Mouse (Mus musculus) MEL (cell line): ENCODE results near the gene Elob. TPM values are rescaled to one million over a fixed set of nuclear protein-coding genes. Genes with fewer than 3 reads are reported as not detected.

ENCODE experiments used
- DNase-seq: peaks from one replicate; pipeline ENCODE4 v3.0.0; 2011; ENCODE audit warnings: low read depth, low spot score
- H3K27ac ChIP-seq: 2 replicates; pipeline ENCODE4 v1.5.1; 2012; ENCODE audit warnings: low read depth, mild to moderate bottlenecking, control low read depth, low read length, moderate library complexity; ENCODE audit not compliant: control insufficient read depth
- H3K27me3 ChIP-seq, 2 experiments: fragments of 150-350 bp in 1 of 2; sonication (generic) in 1 of 2; 2 replicates each; pipeline ENCODE4 v1.6.1; 2012; ENCODE audit warnings: low read length in 2 of 2, mild to moderate bottlenecking in 2 of 2, improper control_type of control experiment in 1 of 2, moderate library complexity in 1 of 2; ENCODE audit not compliant: insufficient read depth in 2 of 2, control insufficient read depth in 1 of 2
- H3K36me3 ChIP-seq, 2 experiments: 2 replicates each; pipeline ENCODE4 v1.6.1; 2012 to 2014; ENCODE audit warnings: low read length in 2 of 2, improper control_type of control experiment in 1 of 2, inconsistent platforms in 1 of 2, mild to moderate bottlenecking in 1 of 2; ENCODE audit not compliant: insufficient read depth in 2 of 2, control insufficient read depth in 1 of 2
- H3K4me1 ChIP-seq, 2 experiments: fragments of 150-350 bp in 1 of 2; sonication (generic) in 1 of 2; 2 replicates each; pipeline ENCODE4 v1.6.1; 2012; ENCODE audit warnings: low read length in 2 of 2, improper control_type of control experiment in 1 of 2, mild to moderate bottlenecking in 1 of 2; ENCODE audit not compliant: insufficient read depth in 2 of 2, control insufficient read depth in 1 of 2
- H3K4me3 ChIP-seq, 2 experiments: fragments of 150-350 bp in 1 of 2; sonication (generic) in 1 of 2; 2 replicates each; pipeline ENCODE4 v1.5.1; 2012; ENCODE audit warnings: low read depth in 2 of 2, low read length in 2 of 2, mild to moderate bottlenecking in 2 of 2, moderate library complexity in 2 of 2, control low read depth in 1 of 2, improper control_type of control experiment in 1 of 2; ENCODE audit not compliant: control insufficient read depth in 1 of 2, insufficient read depth in 1 of 2
- H3K79me2 ChIP-seq: 2 replicates; pipeline ENCODE4 v1.6.1; 2012; ENCODE audit warnings: mild to moderate bottlenecking, low read length, moderate library complexity; ENCODE audit not compliant: control insufficient read depth, poor library complexity, insufficient read depth
- H3K9ac ChIP-seq: 2 replicates; pipeline ENCODE4 v1.6.1; 2012; ENCODE audit warnings: low read depth, mild to moderate bottlenecking, control low read depth, low read length, moderate library complexity; ENCODE audit not compliant: control insufficient read depth, poor library complexity, severe bottlenecking
- H3K9me3 ChIP-seq: fragments of 150-350 bp; sonication (generic); replicated peaks from 2 replicates; pipeline ENCODE4 v1.6.1; 2012; ENCODE audit warnings: mild to moderate bottlenecking, low read length, improper control_type of control experiment, moderate library complexity; ENCODE audit not compliant: insufficient read depth
- CTCF ChIP-seq, 3 experiments: IDR thresholded peaks in 2 of 3; conservative IDR thresholded peaks in 1 of 3; 2 replicates each; pipeline ENCODE4 v1.5.1; 2011 to 2012; ENCODE audit warnings: low read length in 3 of 3, low read depth in 2 of 3, mild to moderate bottlenecking in 2 of 3, improper control_type of control experiment in 1 of 3, inconsistent platforms in 1 of 3, mixed read lengths in 1 of 3, moderate library complexity in 1 of 3; ENCODE audit not compliant: control insufficient read depth in 1 of 3, insufficient read depth in 1 of 3, poor library complexity in 1 of 3, severe bottlenecking in 1 of 3
- E2F4 ChIP-seq: IDR thresholded peaks from 2 replicates; pipeline ENCODE4 v1.6.1; 2011; ENCODE audit warnings: low read depth, low read length, improper control_type of control experiment, borderline replicate concordance
- ELF1 ChIP-seq: IDR thresholded peaks from 2 replicates; pipeline ENCODE4 v1.6.1; 2014; ENCODE audit warnings: low read depth, mild to moderate bottlenecking, inconsistent platforms, low read length, improper control_type of control experiment, moderate library complexity
- ETS1 ChIP-seq: IDR thresholded peaks from 2 replicates; pipeline ENCODE4 v1.6.1; 2012; ENCODE audit warnings: low read depth, mild to moderate bottlenecking, inconsistent platforms, low read length, improper control_type of control experiment, moderate library complexity
- GATA1 ChIP-seq: IDR thresholded peaks from 2 replicates; pipeline ENCODE4 v1.6.1; 2011; ENCODE audit warnings: low read depth, low read length, improper control_type of control experiment
- HCFC1 ChIP-seq: IDR thresholded peaks from 2 replicates; pipeline ENCODE4 v1.6.1; 2012; ENCODE audit warnings: low read depth, mild to moderate bottlenecking, inconsistent platforms, low read length, improper control_type of control experiment, moderate library complexity
- MAFK ChIP-seq: IDR thresholded peaks from 2 replicates; pipeline ENCODE4 v1.6.1; 2011; ENCODE audit warnings: low read depth, mild to moderate bottlenecking, low read length, improper control_type of control experiment, borderline replicate concordance
- MEF2A ChIP-seq: IDR thresholded peaks from 2 replicates; pipeline ENCODE4 v1.6.1; 2014; ENCODE audit warnings: low read depth, mild to moderate bottlenecking, inconsistent platforms, low read length, improper control_type of control experiment; ENCODE audit not compliant: poor library complexity, insufficient replicate concordance, severe bottlenecking; ENCODE audit errors: extremely low read depth
- MYC ChIP-seq: IDR thresholded peaks from 2 replicates; pipeline ENCODE4 v1.6.1; 2011; ENCODE audit warnings: low read depth, mild to moderate bottlenecking, low read length, improper control_type of control experiment, moderate library complexity
- NELFE ChIP-seq: IDR thresholded peaks from 2 replicates; pipeline ENCODE4 v1.6.1; 2011; ENCODE audit warnings: low read depth, low read length, improper control_type of control experiment
- NRF1 ChIP-seq: IDR thresholded peaks from 2 replicates; pipeline ENCODE4 v1.6.1; 2014; ENCODE audit warnings: low read depth, mild to moderate bottlenecking, inconsistent platforms, low read length, improper control_type of control experiment, moderate library complexity; ENCODE audit not compliant: poor library complexity, insufficient read depth, severe bottlenecking
- POLR2A ChIP-seq, 2 experiments: IDR thresholded peaks; 2 replicates each; pipeline ENCODE4 v1.6.1; 2011 to 2012; ENCODE audit warnings: low read length in 2 of 2, mild to moderate bottlenecking in 2 of 2, control low read depth in 1 of 2, improper control_type of control experiment in 1 of 2, low read depth in 1 of 2, moderate library complexity in 1 of 2; ENCODE audit not compliant: control insufficient read depth in 1 of 2, insufficient read depth in 1 of 2, poor library complexity in 1 of 2
- POLR2AphosphoS5 ChIP-seq: IDR thresholded peaks from 2 replicates; pipeline ENCODE4 v1.6.1; 2012; ENCODE audit warnings: low read depth, borderline replicate concordance, mild to moderate bottlenecking, inconsistent platforms, low read length, moderate library complexity, mixed read lengths
- RAD21 ChIP-seq: IDR thresholded peaks from 2 replicates; pipeline ENCODE4 v1.6.1; 2011; ENCODE audit warnings: mild to moderate bottlenecking, low read depth, low read length, improper control_type of control experiment
- RCOR1 ChIP-seq: IDR thresholded peaks from 2 replicates; pipeline ENCODE4 v1.6.1; 2012; ENCODE audit warnings: low read depth, mild to moderate bottlenecking, inconsistent platforms, low read length, improper control_type of control experiment
- SMC3 ChIP-seq: IDR thresholded peaks from 2 replicates; pipeline ENCODE4 v1.6.1; 2011; ENCODE audit warnings: low read depth, low read length, improper control_type of control experiment
- TCF12 ChIP-seq: IDR thresholded peaks from 2 replicates; pipeline ENCODE4 v1.6.1; 2014; ENCODE audit warnings: low read depth, mild to moderate bottlenecking, inconsistent platforms, low read length, improper control_type of control experiment, moderate library complexity
- USF2 ChIP-seq, 2 experiments: IDR thresholded peaks; 2 replicates each; pipeline ENCODE4 v1.6.1; 2011 to 2012; ENCODE audit warnings: improper control_type of control experiment in 2 of 2, low read length in 2 of 2, borderline replicate concordance in 1 of 2, inconsistent platforms in 1 of 2, low read depth in 1 of 2, mild to moderate bottlenecking in 1 of 2; ENCODE audit not compliant: insufficient read depth in 1 of 2
- ZC3H11A ChIP-seq: IDR thresholded peaks from 2 replicates; pipeline ENCODE4 v1.6.1; 2012; ENCODE audit warnings: low read depth, mild to moderate bottlenecking, inconsistent platforms, low read length, improper control_type of control experiment
- ZKSCAN1 ChIP-seq: IDR thresholded peaks from 2 replicates; pipeline ENCODE4 v1.6.1; 2012; ENCODE audit warnings: low read depth, mild to moderate bottlenecking, inconsistent platforms, low read length, improper control_type of control experiment, moderate library complexity
- polyA plus RNA-seq, 2 experiments: library from polyadenylated mRNA; stranded (reverse) in 1 of 2; unstranded in 1 of 2; fragments of >175 nt in 1 of 2; fragments of >200 nt in 1 of 2; gene quantifications; 2 replicates each; pipeline versions ENCODE4 v1.2.1 to v1.2.4; 2012; ENCODE audit warnings: low replicate concordance in 2 of 2, low read depth in 1 of 2; ENCODE audit not compliant: insufficient read length in 2 of 2, insufficient read depth in 1 of 2, missing spikeins in 1 of 2
- total RNA-seq: library from RNA; depleted of rRNA; stranded (reverse); fragments of 300-350 nt; gene quantifications from 2 replicates; pipeline ENCODE4 v1.2.3, GENCODE M21; 2012

The Elob gene
- total and polyA plus RNA-seq, 3 experiments: 453 to 609 TPM; not detected in 1

- DNase-seq: peak; percentile 37
- no peaks in the 10 kb centered on the region for H3K79me2 ChIP-seq
These were observed 45.2 kb upstream of the Elob start for GRCm38 (mm10) chr17:23873884-23874856.

GRCm38 (mm10) chr17:23868513-23868912 is 39.6 kb upstream of the Elob start:
- no peaks in the 10 kb centered on the region for H3K79me2 ChIP-seq
- H3K27ac ChIP-seq: no peak overlapping the region
- H3K9me3 ChIP-seq: no peaks in the 10 kb centered on the region
- no peaks in the 10 kb centered on the region for H3K4me1 ChIP-seq
- no peak for TF ChIP-seq MAFK
- TF ChIP-seq POLR2AphosphoS5: no peak
- TF ChIP-seq POLR2A (IDR thresholded peaks at IDR 0.05; ENCODE audit: control insufficient read depth in 1 of 2, insufficient read depth in 1 of 2, low read depth in 1 of 2, low read length in 2 of 2, poor library complexity in 1 of 2): no peak
- no peak for TF ChIP-seq MEF2A
- TF ChIP-seq NRF1: no peak
- no peak for TF ChIP-seq RCOR1
- no peak for TF ChIP-seq TCF12
- no peak for TF ChIP-seq MYC
- no peak for TF ChIP-seq ZKSCAN1
- no peak for TF ChIP-seq CTCF (IDR thresholded peaks at IDR 0.05 in 2 of 3, conservative IDR thresholded peaks at IDR 0.05 in 1 of 3; ENCODE audit: control insufficient read depth in 1 of 3, insufficient read depth in 1 of 3, low read depth in 2 of 3, low read length in 3 of 3, poor library complexity in 1 of 3, severe bottlenecking in 1 of 3)
- TF ChIP-seq, all 39 proteins: peak for 0
- Histone ChIP-seq H3K27me3 (peaks cover 0 to 3% of the 10 kb centered on the region in 2 experiments; a peak in 3 of 4 replicates), H3K4me3 (no peak overlapping the region), H3K9ac (no peak overlapping the region), H3K36me3 (no peaks in the 10 kb centered on the region)
- no peak for DNase-seq

More at GRCm38 (mm10) chr17:23873884-23874856, 45.2 kb upstream of the Elob start:
- Histone ChIP-seq H3K9ac (no peak overlapping the region), H3K36me3 (no peaks in the 10 kb centered on the region), H3K4me3 (no peak overlapping the region)
- TF ChIP-seq GATA1: no peak
- TF ChIP-seq NRF1: no peak
- TF ChIP-seq NELFE: no peak
- TF ChIP-seq CTCF (IDR thresholded peaks at IDR 0.05 in 2 of 3, conservative IDR thresholded peaks at IDR 0.05 in 1 of 3; ENCODE audit: control insufficient read depth in 1 of 3, insufficient read depth in 1 of 3, low read depth in 2 of 3, low read length in 3 of 3, poor library complexity in 1 of 3, severe bottlenecking in 1 of 3): peak; percentile 54 to 62 (median 59)
- TF ChIP-seq ETS1: no peak
- TF ChIP-seq RAD21: peak; percentile 42
- no peak for TF ChIP-seq E2F4
- TF ChIP-seq HCFC1: no peak
- no peak for TF ChIP-seq ELF1
- TF ChIP-seq POLR2A (IDR thresholded peaks at IDR 0.05; ENCODE audit: control insufficient read depth in 1 of 2, insufficient read depth in 1 of 2, low read depth in 1 of 2, low read length in 2 of 2, poor library complexity in 1 of 2): no peak
- no peak for TF ChIP-seq MAFK
- TF ChIP-seq ZC3H11A: peak; percentile 36
- TF ChIP-seq USF2 (IDR thresholded peaks at IDR 0.05; ENCODE audit: borderline replicate concordance in 1 of 2, insufficient read depth in 1 of 2, low read depth in 1 of 2, low read length in 2 of 2): no peak
- peak; percentile 68 for TF ChIP-seq SMC3
- TF ChIP-seq, all 39 proteins: peak for 4
- Histone ChIP-seq H3K9me3 (no peaks in the 10 kb centered on the region), H3K27me3 (peaks cover 0 to 8% of the 10 kb centered on the region in 2 experiments; a peak in 2 of 4 replicates), H3K4me1 (no peaks in the 10 kb centered on the region), H3K27ac (no peak overlapping the region)
